Mouse (Mus musculus) kidney, adult 18-20 months (tissue): ENCODE data around the gene Nova1.

Source experiments
- DNase-seq: peaks from one replicate; pipeline ENCODE4 v3.0.0; 2021

The Nova1 gene

DNA sequence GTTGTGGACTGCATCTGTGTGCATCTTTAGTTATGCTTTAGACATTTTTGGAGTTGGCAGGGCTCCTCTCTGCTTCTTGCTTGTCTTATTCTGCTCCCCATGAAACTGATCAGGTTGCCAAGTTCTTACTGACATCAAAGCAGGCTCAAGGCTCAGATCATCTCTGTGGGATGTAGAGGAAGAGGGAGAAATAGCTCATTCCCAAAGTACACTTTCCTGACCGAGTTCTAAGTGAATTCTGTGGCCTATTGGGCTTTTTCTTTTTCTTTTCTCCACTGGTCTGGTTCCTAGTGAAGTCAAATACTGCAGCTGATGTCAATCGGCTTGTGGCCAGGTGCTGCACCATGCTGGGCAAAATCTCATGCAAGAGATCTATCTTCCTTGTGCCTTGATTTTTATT, 152.0 kb downstream of the Nova1 start:
- DNase-seq, result no peak

DNA sequence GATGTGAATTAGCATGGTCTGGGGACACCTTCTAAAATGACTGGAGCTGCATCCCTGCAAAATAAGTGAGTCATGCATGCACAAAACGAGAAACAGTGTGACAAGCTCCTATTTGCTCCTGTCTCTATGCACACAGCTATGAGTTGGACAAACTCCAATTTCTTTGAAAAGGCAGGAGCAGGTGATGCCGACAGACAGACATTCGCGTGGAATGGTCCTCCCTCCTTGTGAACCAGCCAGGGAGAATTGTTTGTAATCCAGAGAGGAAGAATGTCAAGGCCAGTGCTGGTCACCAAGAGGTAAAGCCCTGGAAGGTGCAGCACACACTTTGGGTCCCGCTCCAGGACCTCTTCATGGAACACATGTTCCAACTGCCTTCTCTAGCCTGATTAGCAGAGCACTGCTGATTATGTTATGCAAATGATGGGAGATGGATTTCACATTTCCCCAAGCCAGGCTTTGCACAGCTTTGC, 172.6 kb downstream of the Nova1 start:
- no peak for DNase-seq

DNA sequence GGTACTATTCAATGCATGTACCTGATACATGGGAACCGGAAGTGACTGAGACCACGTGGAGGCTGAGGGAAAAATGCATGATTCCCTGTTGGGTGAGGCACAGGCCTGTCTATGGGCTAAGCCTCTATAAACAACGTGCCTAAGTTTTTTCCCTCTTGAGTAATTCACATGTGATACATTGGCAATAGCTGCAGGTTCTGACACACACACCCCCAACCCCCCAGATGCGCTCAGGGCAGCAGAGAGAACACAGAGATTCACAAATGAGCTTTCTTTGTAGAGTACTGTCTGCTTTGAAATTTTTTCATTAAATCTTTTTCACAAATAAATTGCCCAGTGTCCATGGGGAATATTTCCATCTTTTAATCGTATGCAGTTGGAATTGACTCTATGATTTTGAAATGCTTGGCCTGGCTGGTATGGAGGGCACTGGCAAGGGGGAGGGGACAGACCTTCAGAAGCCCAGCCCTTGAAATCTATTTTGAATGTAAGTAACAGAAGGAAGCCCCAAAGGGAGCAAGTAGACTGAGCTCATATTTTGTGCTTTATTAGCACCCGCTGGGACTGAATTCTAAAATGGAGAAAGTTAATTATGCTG, 173.3 kb downstream of the Nova1 start:
- no peak for DNase-seq
